Mouse (Mus musculus): Measurements from ENCODE around the gene Tgif2. TPM values are rescaled to one million over a fixed set of nuclear protein-coding genes. Genes with fewer than 3 reads are reported as not detected.
A peak's percentile ranks its signal among the peaks of the same experiment; 100 is the strongest.
"Not testable (repeated sequence)": the region's sequence is repeated elsewhere in the genome, so short reads cannot be mapped to it uniquely, and the experiment has no call there.

Gene Tgif2
- total and polyA plus RNA-seq, 3 experiments: 25.7 to 77.6 (median 26.7) TPM

GRCm38 (mm10) chr2:156815412-156815811 is 24.4 kb upstream of the Tgif2 start:
- H3K36me3 ChIP-seq (replicated peaks): no peaks in the 10 kb centered on the region
- ATAC-seq (ENCODE audit: extremely low read depth, insufficient number of reproducible peaks, low FRiP score, poor library complexity, severe bottlenecking) (no peak), DNase-seq (ENCODE audit: low spot score) (no peak)
- no peak overlapping the region for H3K4me3 ChIP-seq (ENCODE audit: low read depth, low read length)
- TF ChIP-seq POLR2AphosphoS5 (IDR thresholded peaks at IDR 0.05; ENCODE audit: insufficient replicate concordance, low read depth, low read length): no peak
- TF ChIP-seq GATA1 (IDR thresholded peaks at IDR 0.05; ENCODE audit: borderline replicate concordance, low read length): no peak
- TF ChIP-seq TAL1 (conservative IDR thresholded peaks at IDR 0.05; ENCODE audit: low read depth, low read length): no peak
- TF ChIP-seq GATA2 (IDR thresholded peaks at IDR 0.05; ENCODE audit: borderline replicate concordance, low read depth, low read length): no peak
- TF ChIP-seq CTCF (IDR thresholded peaks at IDR 0.05; ENCODE audit: low read depth, low read length): no peak
- peaks cover 27% of the 10 kb centered on the region for H3K27me3 ChIP-seq (ENCODE audit: insufficient read depth, low read length)
- no peaks in the 10 kb centered on the region for H3K9me3 ChIP-seq (replicated peaks)
- H3K4me1 ChIP-seq (ENCODE audit: insufficient read depth, low read depth, low read length): no peaks in the 10 kb centered on the region

DNA sequence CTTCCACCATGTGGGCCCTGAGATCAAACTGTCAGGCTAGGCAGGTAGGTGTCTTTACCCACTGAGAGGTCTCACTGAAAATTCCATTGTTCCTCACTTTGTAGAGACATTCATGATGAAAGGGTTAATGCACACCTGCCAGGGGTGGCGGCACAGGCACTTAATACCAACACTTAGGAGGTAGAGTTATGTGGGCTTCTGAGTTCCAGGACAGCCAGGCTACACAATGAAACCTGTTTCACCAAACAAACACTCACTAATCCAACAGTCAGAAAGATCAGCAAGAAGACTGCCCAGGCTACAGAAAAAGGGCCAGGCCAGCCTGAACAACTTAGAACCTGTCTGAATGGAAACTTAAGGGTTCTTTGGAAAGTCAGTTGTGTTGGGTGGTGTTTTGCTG is 23.7 kb upstream of the Tgif2 start:
- Histone ChIP-seq H3K4me1 (ENCODE audit: insufficient read depth, low read depth, low read length) (no peaks in the 10 kb centered on the region), H3K36me3 (replicated peaks) (no peaks in the 10 kb centered on the region), H3K27me3 (ENCODE audit: insufficient read depth, low read length) (peaks cover 27% of the 10 kb centered on the region), H3K9me3 (replicated peaks) (no peaks in the 10 kb centered on the region), H3K4me3 (ENCODE audit: low read depth, low read length) (no peak overlapping the region)
- no peak for ATAC-seq (ENCODE audit: extremely low read depth, insufficient number of reproducible peaks, low FRiP score, poor library complexity, severe bottlenecking)
- TF ChIP-seq POLR2AphosphoS5 (IDR thresholded peaks at IDR 0.05; ENCODE audit: insufficient replicate concordance, low read depth, low read length) (no peak), TAL1 (conservative IDR thresholded peaks at IDR 0.05; ENCODE audit: low read depth, low read length) (no peak), GATA2 (IDR thresholded peaks at IDR 0.05; ENCODE audit: borderline replicate concordance, low read depth, low read length) (no peak), CTCF (IDR thresholded peaks at IDR 0.05; ENCODE audit: low read depth, low read length) (no peak), GATA1 (IDR thresholded peaks at IDR 0.05; ENCODE audit: borderline replicate concordance, low read length) (no peak)
- no peak for DNase-seq (ENCODE audit: low spot score)

DNA sequence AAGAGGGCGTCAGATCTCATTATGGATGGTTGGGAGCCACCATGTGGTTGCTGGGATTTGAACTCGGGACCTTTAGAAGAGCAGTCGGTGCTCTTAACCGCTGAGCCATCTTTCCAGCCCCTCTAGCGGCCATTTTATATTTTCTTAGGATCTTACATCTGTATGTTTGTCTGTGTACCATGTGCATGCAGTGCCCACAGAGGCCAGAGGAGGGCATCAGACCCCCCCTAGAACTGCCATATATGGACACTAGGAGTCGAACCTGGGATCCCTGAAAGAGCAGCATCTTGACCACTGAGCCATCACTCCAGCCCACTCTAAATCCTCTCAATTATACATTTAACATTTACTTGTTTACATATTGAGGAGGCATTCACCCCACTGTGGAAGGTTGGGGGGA is 14.7 kb upstream of the Tgif2 start:
- not testable (repeated sequence) for DNase-seq (ENCODE audit: low spot score); ATAC-seq (ENCODE audit: extremely low read depth, insufficient number of reproducible peaks, low FRiP score, poor library complexity, severe bottlenecking); H3K4me1 ChIP-seq (ENCODE audit: insufficient read depth, low read depth, low read length); H3K36me3 ChIP-seq (replicated peaks); H3K27me3 ChIP-seq (ENCODE audit: insufficient read depth, low read length); H3K4me3 ChIP-seq (ENCODE audit: low read depth, low read length)
- peaks cover 13% of the 10 kb centered on the region for H3K9me3 ChIP-seq (replicated peaks)

- ATAC-seq (ENCODE audit: extremely low read depth, insufficient number of reproducible peaks, low FRiP score, poor library complexity, severe bottlenecking) (no peak), DNase-seq (ENCODE audit: low spot score) (no peak)
- H3K27me3 ChIP-seq (ENCODE audit: insufficient read depth, low read length): no peaks in the 10 kb centered on the region
- peaks cover 13% of the 10 kb centered on the region for H3K4me1 ChIP-seq (ENCODE audit: insufficient read depth, low read depth, low read length)
- peaks cover 76% of the 10 kb centered on the region for H3K36me3 ChIP-seq (replicated peaks)
- TF ChIP-seq CTCF (IDR thresholded peaks at IDR 0.05; ENCODE audit: low read depth, low read length) (no peak), GATA2 (IDR thresholded peaks at IDR 0.05; ENCODE audit: borderline replicate concordance, low read depth, low read length) (no peak), TAL1 (conservative IDR thresholded peaks at IDR 0.05; ENCODE audit: low read depth, low read length) (no peak), POLR2AphosphoS5 (IDR thresholded peaks at IDR 0.05; ENCODE audit: insufficient replicate concordance, low read depth, low read length) (no peak), GATA1 (IDR thresholded peaks at IDR 0.05; ENCODE audit: borderline replicate concordance, low read length) (no peak)
- H3K4me3 ChIP-seq (ENCODE audit: low read depth, low read length): no peak overlapping the region
- H3K9me3 ChIP-seq (replicated peaks): peaks cover 48% of the 10 kb centered on the region
Observed at GRCm38 (mm10) chr2:156834336-156834735, 5.5 kb upstream of the Tgif2 start.

GRCm38 (mm10) chr2:156838839-156839238 is 968 bp upstream of the Tgif2 start:
- Histone ChIP-seq H3K9me3 (replicated peaks) (peaks cover 10% of the 10 kb centered on the region), H3K4me3 (ENCODE audit: low read depth, low read length) (peak overlapping the region; percentile 81), H3K36me3 (replicated peaks) (peaks cover 53% of the 10 kb centered on the region), H3K4me1 (ENCODE audit: insufficient read depth, low read depth, low read length) (peaks cover 39% of the 10 kb centered on the region), H3K27me3 (ENCODE audit: insufficient read depth, low read length) (no peaks in the 10 kb centered on the region)
- ATAC-seq (ENCODE audit: extremely low read depth, insufficient number of reproducible peaks, low FRiP score, poor library complexity, severe bottlenecking) (no peak), DNase-seq (ENCODE audit: low spot score) (no peak)
- TF ChIP-seq GATA1 (IDR thresholded peaks at IDR 0.05; ENCODE audit: borderline replicate concordance, low read length): no peak
- TF ChIP-seq CTCF (IDR thresholded peaks at IDR 0.05; ENCODE audit: low read depth, low read length): no peak
- TF ChIP-seq GATA2 (IDR thresholded peaks at IDR 0.05; ENCODE audit: borderline replicate concordance, low read depth, low read length): no peak
- no peak for TF ChIP-seq TAL1 (conservative IDR thresholded peaks at IDR 0.05; ENCODE audit: low read depth, low read length)
- no peak for TF ChIP-seq POLR2AphosphoS5 (IDR thresholded peaks at IDR 0.05; ENCODE audit: insufficient replicate concordance, low read depth, low read length)

DNA sequence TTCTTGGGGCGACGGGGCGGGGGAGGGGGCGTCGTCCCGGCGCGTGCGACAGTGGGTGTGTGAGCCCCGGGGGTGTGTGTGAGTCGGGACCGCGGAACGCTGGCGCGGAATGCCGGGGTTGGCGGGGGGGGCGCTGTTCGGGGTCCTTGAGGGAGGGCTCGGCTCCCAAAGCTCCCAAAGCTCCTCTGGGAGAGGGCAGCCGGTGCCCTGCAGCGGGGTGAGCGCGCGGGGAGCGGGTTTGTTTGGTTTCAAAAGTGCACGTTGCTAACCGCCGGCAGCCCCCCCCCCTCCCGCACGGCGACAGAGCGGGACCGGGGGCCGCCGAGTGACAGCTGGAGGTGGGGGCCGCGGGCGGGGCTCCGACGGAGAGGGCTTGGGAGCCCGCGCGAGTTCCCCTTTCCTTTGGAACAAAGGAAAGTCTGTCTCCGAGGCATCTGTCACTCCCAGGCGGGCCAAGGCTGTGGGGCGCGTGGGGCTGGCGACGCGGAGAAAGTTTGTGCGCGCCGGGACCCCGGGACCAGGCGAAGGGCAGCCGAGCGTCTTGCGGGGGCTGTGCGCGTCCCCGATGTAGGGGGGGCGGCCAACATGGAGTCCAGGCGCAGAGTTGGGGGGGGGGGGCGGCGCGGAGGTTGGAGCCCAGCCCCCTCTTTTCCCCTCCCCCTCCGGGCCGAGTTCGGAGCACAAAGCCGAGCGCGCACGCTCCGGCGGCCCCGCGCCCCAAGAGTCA is 657 bp downstream of the Tgif2 start:
- Histone ChIP-seq H3K27me3 (ENCODE audit: insufficient read depth, low read length) (no peaks in the 10 kb centered on the region), H3K4me1 (ENCODE audit: insufficient read depth, low read depth, low read length) (peaks cover 55% of the 10 kb centered on the region), H3K9me3 (replicated peaks) (no peaks in the 10 kb centered on the region), H3K4me3 (ENCODE audit: low read depth, low read length) (peak overlapping the region; percentile 81), H3K36me3 (replicated peaks) (peaks cover 53% of the 10 kb centered on the region)
- peak; percentile 72 for DNase-seq (ENCODE audit: low spot score)
- TF ChIP-seq TAL1 (conservative IDR thresholded peaks at IDR 0.05; ENCODE audit: low read depth, low read length): no peak
- TF ChIP-seq CTCF (IDR thresholded peaks at IDR 0.05; ENCODE audit: low read depth, low read length): no peak
- no peak for TF ChIP-seq POLR2AphosphoS5 (IDR thresholded peaks at IDR 0.05; ENCODE audit: insufficient replicate concordance, low read depth, low read length)
- no peak for TF ChIP-seq GATA2 (IDR thresholded peaks at IDR 0.05; ENCODE audit: borderline replicate concordance, low read depth, low read length)
- no peak for TF ChIP-seq GATA1 (IDR thresholded peaks at IDR 0.05; ENCODE audit: borderline replicate concordance, low read length)
- no peak for ATAC-seq (ENCODE audit: extremely low read depth, insufficient number of reproducible peaks, low FRiP score, poor library complexity, severe bottlenecking)

Measured in G1E (cell line).